Mouse (Mus musculus): ENCODE data around the gene Kcnf1. TPM values are rescaled to one million over a fixed set of nuclear protein-coding genes. Genes with fewer than 3 reads are reported as not detected.
"Not testable (repeated sequence)": the region's sequence is repeated elsewhere in the genome, so short reads cannot be mapped to it uniquely, and the experiment has no call there.

Kcnf1 gene
- polyA plus RNA-seq, 1 experiment from 2014 or later = 0.65 TPM

DNA sequence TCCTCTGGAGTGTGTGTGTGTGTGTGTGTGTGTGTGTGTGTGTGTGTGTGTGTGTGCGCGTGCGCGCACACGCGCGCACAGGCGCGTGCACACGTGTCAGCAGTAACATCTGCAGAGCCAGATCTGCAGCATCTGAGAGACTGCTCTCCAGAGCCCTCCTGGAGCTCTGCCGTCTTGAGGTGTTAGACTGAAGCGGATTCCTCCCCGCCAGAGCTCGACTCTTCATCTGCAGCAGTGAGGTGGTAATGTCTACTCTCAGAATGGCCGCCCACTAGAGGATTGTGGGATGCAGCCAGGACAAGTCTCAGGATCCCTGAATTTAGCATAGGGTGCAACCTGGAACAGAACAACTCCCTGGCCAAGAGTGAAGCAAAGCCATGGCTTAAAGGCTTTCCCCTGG is 19.1 kb downstream of the Kcnf1 start:
- WGBS = 90% methylated on average over 15 of the region's 15 CpGs
- ATAC-seq (ENCODE audit: insufficient number of reproducible peaks, insufficient read depth, low FRiP score, low TSS enrichment) = no peak

DNA sequence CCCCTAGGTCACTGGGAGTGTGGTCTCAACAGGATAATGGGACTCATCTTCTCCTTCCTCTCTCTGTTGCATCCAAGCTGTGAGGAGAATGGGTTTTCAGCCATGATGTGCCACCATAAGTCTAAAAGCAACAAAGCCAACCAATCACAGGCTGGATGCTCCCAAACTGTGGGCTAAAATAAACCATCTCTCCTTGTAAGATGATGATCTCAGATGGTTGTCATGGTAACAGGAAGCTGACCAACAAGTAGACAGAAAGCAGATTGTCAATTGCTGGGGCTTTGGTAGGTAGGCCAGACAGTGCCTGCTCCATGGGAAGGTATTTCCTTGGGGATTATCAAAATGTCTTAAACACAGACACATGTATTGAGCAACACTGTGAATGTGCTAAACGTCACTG is 20.9 kb downstream of the Kcnf1 start:
- no peak for ATAC-seq (ENCODE audit: insufficient number of reproducible peaks, insufficient read depth, low FRiP score, low TSS enrichment)
- Histone ChIP-seq H3K9ac (no peak overlapping the region), H3K4me2 (replicated peaks) (no peak overlapping the region), H3K27ac (no peak overlapping the region), H3K9me3 (no peaks in the 10 kb centered on the region), H3K36me3 (no peaks in the 10 kb centered on the region), H3K4me1 (no peaks in the 10 kb centered on the region), H3K27me3 (no peaks in the 10 kb centered on the region), H3K4me3 (no peak overlapping the region)
- WGBS = 61% methylated on average over 1 of the region's 1 CpGs

More for the DNA sequence above, 19.1 kb downstream of the Kcnf1 start:
- H3K4me3 ChIP-seq = no peak overlapping the region
- no peaks in the 10 kb centered on the region for H3K27me3 ChIP-seq
- no peaks in the 10 kb centered on the region for H3K9me3 ChIP-seq
- no peak overlapping the region for H3K9ac ChIP-seq
- H3K27ac ChIP-seq = no peak overlapping the region
- no peak overlapping the region for H3K4me2 ChIP-seq (replicated peaks)
- no peaks in the 10 kb centered on the region for H3K4me1 ChIP-seq
- H3K36me3 ChIP-seq = no peaks in the 10 kb centered on the region

DNA sequence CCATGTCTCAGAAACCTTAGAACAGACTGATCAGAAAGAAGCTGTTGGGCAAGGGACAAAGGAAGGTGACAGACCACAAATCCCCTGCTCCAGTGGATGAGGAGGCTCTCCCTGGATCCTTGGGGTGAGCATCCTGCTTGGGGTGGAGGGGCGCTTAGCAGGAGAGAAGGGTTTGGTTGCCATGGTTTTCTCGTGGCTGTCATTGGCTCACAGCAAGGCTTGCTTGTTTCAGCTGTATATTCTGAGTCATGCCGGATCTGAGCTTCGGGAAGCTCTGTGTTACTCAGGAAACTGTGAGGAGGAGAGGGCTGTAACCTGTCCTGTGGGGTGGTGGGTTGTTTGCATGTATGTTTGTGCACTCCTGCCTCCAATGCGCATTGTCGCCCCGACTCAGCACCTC is 23.8 kb downstream of the Kcnf1 start:
- ATAC-seq (ENCODE audit: insufficient number of reproducible peaks, insufficient read depth, low FRiP score, low TSS enrichment) = no peak
- 83% methylated on average over 7 of the region's 7 CpGs for WGBS
- H3K4me1 ChIP-seq = no peaks in the 10 kb centered on the region
- no peaks in the 10 kb centered on the region for H3K9me3 ChIP-seq
- H3K9ac ChIP-seq = no peak overlapping the region
- no peaks in the 10 kb centered on the region for H3K36me3 ChIP-seq
- no peaks in the 10 kb centered on the region for H3K27me3 ChIP-seq
- no peak overlapping the region for H3K27ac ChIP-seq
- H3K4me2 ChIP-seq (replicated peaks) = no peak overlapping the region
- no peak overlapping the region for H3K4me3 ChIP-seq

DNA sequence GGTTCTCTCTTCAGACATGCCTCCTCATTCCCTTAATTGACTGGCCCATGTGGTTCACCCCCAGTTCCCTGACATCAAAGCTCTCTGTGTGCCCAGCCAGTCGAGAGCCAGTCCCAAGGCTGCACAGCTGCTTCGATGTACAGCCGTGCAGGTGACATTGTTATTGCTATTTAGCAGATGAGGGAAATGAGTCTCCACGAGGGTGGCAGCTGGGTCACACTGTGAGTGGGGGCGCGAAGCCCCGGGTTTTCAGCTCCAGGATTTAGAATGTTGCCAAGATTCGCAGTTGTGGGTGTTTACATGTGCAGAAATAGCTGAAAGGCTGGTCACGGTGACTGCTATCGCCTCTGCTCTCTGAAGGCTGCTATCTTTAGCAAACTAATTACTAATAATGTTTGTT is 27.8 kb downstream of the Kcnf1 start:
- H3K36me3 ChIP-seq = no peaks in the 10 kb centered on the region
- 67% methylated on average over 10 of the region's 10 CpGs for WGBS

DNA sequence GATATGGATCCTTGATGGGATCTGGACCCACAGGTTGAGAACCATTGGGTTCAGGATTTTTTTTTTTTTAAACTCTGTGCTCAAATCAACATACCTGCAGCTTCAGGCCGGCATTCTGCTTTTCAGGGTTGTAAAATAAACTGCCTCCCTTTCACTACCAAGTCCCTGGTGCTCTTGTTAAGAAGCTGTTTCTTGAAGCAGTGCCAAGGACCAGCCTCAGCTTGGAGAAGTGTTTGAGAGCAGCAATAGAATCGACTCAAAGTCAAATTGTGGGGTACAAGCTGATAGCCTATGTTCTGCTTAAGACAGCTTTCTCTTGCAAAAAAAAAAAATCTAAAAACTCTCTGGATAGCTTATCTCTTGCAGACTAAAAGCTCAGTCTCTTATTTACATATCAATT is 34.9 kb downstream of the Kcnf1 start:
- no peak overlapping the region for H3K27ac ChIP-seq
- H3K9me3 ChIP-seq = no peaks in the 10 kb centered on the region
- peaks cover 3% of the 10 kb centered on the region; the same call in 1 of the 2 replicates for H3K4me1 ChIP-seq
- H3K36me3 ChIP-seq = no peaks in the 10 kb centered on the region
- no peak overlapping the region for H3K9ac ChIP-seq
- H3K4me2 ChIP-seq (replicated peaks) = no peak overlapping the region
- H3K4me3 ChIP-seq = no peak overlapping the region
- no peak for ATAC-seq (ENCODE audit: insufficient number of reproducible peaks, insufficient read depth, low FRiP score, low TSS enrichment)
- H3K27me3 ChIP-seq = no peaks in the 10 kb centered on the region
- WGBS = 69% methylated on average over 2 of the region's 2 CpGs

More for the DNA sequence above, 27.8 kb downstream of the Kcnf1 start:
- Histone ChIP-seq H3K9ac (no peak overlapping the region), H3K4me2 (replicated peaks) (no peak overlapping the region), H3K4me3 (no peak overlapping the region), H3K4me1 (no peaks in the 10 kb centered on the region), H3K9me3 (no peaks in the 10 kb centered on the region), H3K27me3 (no peaks in the 10 kb centered on the region), H3K27ac (no peak overlapping the region)
- no peak for ATAC-seq (ENCODE audit: insufficient number of reproducible peaks, insufficient read depth, low FRiP score, low TSS enrichment)

DNA sequence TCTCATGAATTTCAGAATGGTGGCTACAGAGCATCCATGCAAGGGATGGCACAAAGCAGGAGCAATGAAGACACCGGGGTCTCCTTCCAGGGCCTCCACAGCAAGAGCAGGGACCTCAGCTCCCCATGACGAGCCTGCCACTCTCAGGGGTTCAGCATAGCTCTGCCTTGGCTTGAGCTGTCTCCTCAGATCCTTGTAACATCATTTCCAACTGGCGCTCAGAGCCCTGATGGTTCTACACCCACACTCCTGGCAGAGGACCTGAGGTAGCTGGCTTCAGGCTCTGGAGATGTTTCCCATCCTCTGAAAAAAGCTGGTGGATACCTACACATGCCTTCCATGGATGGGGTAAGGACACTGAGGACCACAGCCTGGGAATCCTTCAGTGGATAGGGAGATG is 36.3 kb downstream of the Kcnf1 start:
- Histone ChIP-seq H3K4me1 (peaks cover 3% of the 10 kb centered on the region; the same call in 1 of the 2 replicates), H3K36me3 (no peaks in the 10 kb centered on the region), H3K4me2 (replicated peaks) (no peak overlapping the region), H3K9ac (no peak overlapping the region), H3K27ac (no peak overlapping the region), H3K27me3 (no peaks in the 10 kb centered on the region), H3K9me3 (no peaks in the 10 kb centered on the region), H3K4me3 (no peak overlapping the region)
- 88% methylated on average over 3 of the region's 3 CpGs for WGBS
- no peak for ATAC-seq (ENCODE audit: insufficient number of reproducible peaks, insufficient read depth, low FRiP score, low TSS enrichment)

DNA sequence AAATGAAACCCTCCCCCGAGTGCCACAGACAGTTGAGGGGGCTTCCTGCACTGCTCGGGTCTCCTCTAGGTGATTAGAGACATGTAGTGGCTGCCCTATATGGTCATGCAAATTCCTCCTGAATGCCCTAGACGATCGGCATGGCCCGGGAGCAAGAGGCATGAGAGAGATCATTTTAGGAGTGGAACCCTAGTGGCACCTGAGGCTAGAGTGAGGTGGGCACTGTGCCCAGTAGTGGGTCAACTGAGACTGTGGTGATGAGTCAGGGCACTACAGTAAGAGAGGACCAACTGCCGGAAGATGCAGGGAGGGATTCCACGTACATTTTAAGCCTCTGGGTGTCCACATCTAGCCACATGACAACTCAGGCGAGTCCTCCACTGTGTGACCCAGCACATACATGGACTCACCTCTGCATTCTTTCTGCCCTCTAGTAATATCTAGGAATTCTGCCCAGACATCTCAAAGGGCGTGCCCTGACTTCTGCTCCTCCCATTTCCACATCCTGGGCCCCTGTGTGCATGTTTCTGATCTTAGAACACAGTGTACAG is 42.1 kb downstream of the Kcnf1 start:
- WGBS = 76% methylated on average over 9 of the region's 9 CpGs
- ATAC-seq (ENCODE audit: insufficient number of reproducible peaks, insufficient read depth, low FRiP score, low TSS enrichment) = no peak
- H3K9ac ChIP-seq = no peak overlapping the region

DNA sequence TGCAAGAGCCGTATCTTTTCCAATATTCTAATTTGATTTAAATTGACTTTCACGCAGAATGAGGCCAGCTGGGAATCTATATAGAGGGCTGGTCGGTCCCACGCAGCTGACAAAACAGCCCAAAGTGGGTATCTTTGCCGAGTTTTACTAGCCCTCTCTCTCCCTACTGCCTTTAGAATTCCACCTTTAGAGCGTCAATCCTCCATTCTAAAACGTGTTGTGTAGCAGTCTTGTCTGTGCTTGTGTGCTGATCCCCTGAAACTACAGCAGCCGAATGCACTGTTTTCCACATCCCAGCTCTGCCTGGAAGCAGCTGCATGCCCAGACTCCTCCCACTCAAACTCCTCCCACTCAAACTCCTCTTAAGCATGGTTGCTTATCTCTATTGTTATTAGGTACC is 44.4 kb downstream of the Kcnf1 start:
- no peak overlapping the region for H3K4me3 ChIP-seq

More for the DNA sequence above, 42.1 kb downstream of the Kcnf1 start:
- no peaks in the 10 kb centered on the region for H3K4me1 ChIP-seq
- no peak overlapping the region for H3K4me2 ChIP-seq (replicated peaks)
- H3K27me3 ChIP-seq = no peaks in the 10 kb centered on the region
- no peak overlapping the region for H3K4me3 ChIP-seq
- no peaks in the 10 kb centered on the region for H3K9me3 ChIP-seq
- H3K27ac ChIP-seq = no peak overlapping the region
- H3K36me3 ChIP-seq = no peaks in the 10 kb centered on the region

DNA sequence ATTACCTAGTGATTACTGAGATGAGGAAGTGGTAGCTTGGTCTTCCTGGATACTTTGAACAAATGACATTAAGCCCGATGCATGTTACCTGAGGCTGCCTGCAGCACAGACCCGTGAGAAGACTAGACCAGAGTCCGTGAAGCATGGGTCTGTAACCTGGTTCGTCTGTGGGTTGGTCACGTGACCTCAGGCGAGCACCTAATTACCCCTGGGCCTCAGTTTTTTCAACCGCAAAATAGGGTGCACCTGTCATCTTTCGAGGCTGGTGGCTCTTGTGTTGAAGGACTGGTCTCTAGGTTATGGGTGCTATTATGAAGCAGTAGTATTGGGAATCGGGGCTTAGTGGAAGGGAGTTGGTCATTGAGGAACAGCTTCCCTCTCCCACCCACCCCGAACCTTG is 45.1 kb downstream of the Kcnf1 start:
- ATAC-seq (ENCODE audit: insufficient number of reproducible peaks, insufficient read depth, low FRiP score, low TSS enrichment) = no peak
- WGBS = 90% methylated on average over 10 of the region's 10 CpGs
- H3K4me3 ChIP-seq = no peak overlapping the region
- no peaks in the 10 kb centered on the region for H3K36me3 ChIP-seq
- no peaks in the 10 kb centered on the region for H3K4me1 ChIP-seq
- H3K4me2 ChIP-seq (replicated peaks) = no peak overlapping the region
- no peak overlapping the region for H3K9ac ChIP-seq
- no peaks in the 10 kb centered on the region for H3K9me3 ChIP-seq
- H3K27me3 ChIP-seq = no peaks in the 10 kb centered on the region
- no peak overlapping the region for H3K27ac ChIP-seq

More for the DNA sequence above, 44.4 kb downstream of the Kcnf1 start:
- H3K4me1 ChIP-seq = no peaks in the 10 kb centered on the region
- ATAC-seq (ENCODE audit: insufficient number of reproducible peaks, insufficient read depth, low FRiP score, low TSS enrichment) = no peak
- 64% methylated on average over 8 of the region's 8 CpGs for WGBS
- H3K36me3 ChIP-seq = no peaks in the 10 kb centered on the region
- no peaks in the 10 kb centered on the region for H3K27me3 ChIP-seq
- H3K9ac ChIP-seq = no peak overlapping the region
- no peak overlapping the region for H3K27ac ChIP-seq
- H3K9me3 ChIP-seq = no peaks in the 10 kb centered on the region
- no peak overlapping the region for H3K4me2 ChIP-seq (replicated peaks)

DNA sequence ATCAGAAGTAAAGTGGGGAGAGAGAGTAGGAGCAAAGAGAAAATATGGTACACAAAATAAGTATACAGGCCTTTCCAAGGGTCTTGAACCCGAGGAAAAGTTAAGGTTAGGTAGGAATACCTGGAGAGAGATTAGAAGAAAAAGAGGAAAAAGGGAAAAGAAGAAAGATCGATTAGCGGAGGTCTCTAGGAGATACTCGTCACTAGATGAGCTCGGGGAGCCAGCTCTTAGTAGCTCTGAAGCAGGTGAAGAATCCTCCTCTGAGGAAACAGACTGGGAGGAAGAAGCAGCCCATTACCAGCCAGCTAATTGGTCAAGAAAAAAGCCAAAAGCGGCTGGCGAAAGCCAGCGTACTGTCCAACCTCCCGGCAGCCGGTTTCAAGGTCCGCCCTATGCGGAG is 53.8 kb downstream of the Kcnf1 start:
- not testable (repeated sequence) for H3K27ac ChIP-seq; H3K4me2 ChIP-seq (replicated peaks); H3K9me3 ChIP-seq; H3K36me3 ChIP-seq; H3K4me1 ChIP-seq; H3K4me3 ChIP-seq; H3K27me3 ChIP-seq; H3K9ac ChIP-seq; ATAC-seq (ENCODE audit: insufficient number of reproducible peaks, insufficient read depth, low FRiP score, low TSS enrichment)
- WGBS = 92% methylated on average over 11 of the region's 12 CpGs

Other genes with a start within 250 kb of the Kcnf1 start
- 6.3 and 7.4 TPM in 2 replicates for gene Pqlc3, start 176.5 kb downstream of the Kcnf1 start, polyA plus RNA-seq (2016; fragmentation: Nextera tagmentation; extraction: Ambion mirVana)
- gene 2410004P03Rik, start 165.2 kb downstream of the Kcnf1 start, polyA plus RNA-seq (2016; fragmentation: Nextera tagmentation; extraction: Ambion mirVana) = 0.61 and 1.1 TPM in 2 replicates
- 614 and 637 TPM in 2 replicates for gene Pdia6, start 89.7 kb upstream of the Kcnf1 start, polyA plus RNA-seq (2016; fragmentation: Nextera tagmentation; extraction: Ambion mirVana)
- 0.78 and 0.83 TPM in 2 replicates for gene Atp6v1c2, start 152.5 kb upstream of the Kcnf1 start, polyA plus RNA-seq (2016; fragmentation: Nextera tagmentation; extraction: Ambion mirVana)
- gene Nol10, start 171.6 kb upstream of the Kcnf1 start, polyA plus RNA-seq (2016; fragmentation: Nextera tagmentation; extraction: Ambion mirVana) = 30.2 and 35.4 TPM in 2 replicates

Data from embryonic facial prominence, embryonic 12.5 days (tissue).